Mouse (Mus musculus): ENCODE measurements at regions not wholly inside any gene's neighbourhood (a gene's known extent, or its start where the extent isn't known, plus 50 kb on each side); places are given as distances from the start of the nearest gene placed in this dataset.

DNA sequence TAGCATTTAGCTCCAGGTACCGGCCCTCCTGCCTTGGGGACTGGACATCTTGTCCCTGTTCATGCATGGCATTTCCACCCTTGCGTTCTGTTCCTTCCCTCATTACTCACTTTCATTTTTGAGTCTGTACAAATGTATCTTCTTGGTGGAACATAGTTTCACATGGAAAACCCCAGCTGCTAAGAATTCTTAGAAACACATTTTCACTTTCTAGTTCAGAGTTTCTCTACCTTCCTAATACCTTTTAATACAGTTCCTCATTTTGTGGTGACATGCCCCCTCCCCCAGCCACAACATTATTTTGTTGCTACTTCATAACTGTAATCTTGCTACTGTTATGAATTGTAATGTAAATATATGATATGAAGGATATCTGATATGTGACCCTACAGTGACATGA lies 169.9 kb downstream of the Cemip2 start:
- peaks cover 0 to 2% of the 10 kb centered on the region in 2 experiments; a peak in 1 of 4 replicates for H3K4me1 ChIP-seq (ENCODE audit: control insufficient read depth in 1 of 2, insufficient read depth in 2 of 2, low read length in 2 of 2)
- H3K9ac ChIP-seq (ENCODE audit: control insufficient read depth, low read depth, low read length, poor library complexity, severe bottlenecking) = no peak overlapping the region
- TF ChIP-seq E2F4 (IDR thresholded peaks at IDR 0.05; ENCODE audit: borderline replicate concordance, low read depth, low read length) = no peak
- TF ChIP-seq ZKSCAN1 (IDR thresholded peaks at IDR 0.05; ENCODE audit: low read depth, low read length) = no peak
- TF ChIP-seq SIN3A (IDR thresholded peaks at IDR 0.05; ENCODE audit: low read length) = no peak
- no peak for TF ChIP-seq ELF1 (IDR thresholded peaks at IDR 0.05; ENCODE audit: low read depth, low read length)
- H3K36me3 ChIP-seq (ENCODE audit: control insufficient read depth in 1 of 2, insufficient read depth in 2 of 2, low read length in 2 of 2) = no peaks in the 10 kb centered on the region
- H3K9me3 ChIP-seq (replicated peaks; ENCODE audit: insufficient read depth, low read length) = no peaks in the 10 kb centered on the region
- DNase-seq (ENCODE audit: low read depth, low spot score) = no peak
- H3K79me2 ChIP-seq (ENCODE audit: control insufficient read depth, insufficient read depth, low read length, poor library complexity) = no peaks in the 10 kb centered on the region
- H3K4me3 ChIP-seq (ENCODE audit: control insufficient read depth in 1 of 2, insufficient read depth in 1 of 2, low read depth in 2 of 2, low read length in 2 of 2) = no peak overlapping the region
- no peaks in the 10 kb centered on the region for H3K27me3 ChIP-seq (ENCODE audit: control insufficient read depth in 1 of 2, insufficient read depth in 2 of 2, low read length in 2 of 2)
- H3K27ac ChIP-seq (ENCODE audit: control insufficient read depth, low read depth, low read length) = no peak overlapping the region

GRCm38 (mm10) chr19:21962635-21963034 lies 176.2 kb upstream of the Trpm3 start:
- no peak for DNase-seq (ENCODE audit: low read depth, low spot score)
- no peak overlapping the region for H3K27ac ChIP-seq (ENCODE audit: control insufficient read depth, low read depth, low read length)

GRCm38 (mm10) chr19:21989857-21990256 lies 149.0 kb upstream of the Trpm3 start:
- no peak for DNase-seq (ENCODE audit: low read depth, low spot score)
- no peak overlapping the region for H3K9ac ChIP-seq (ENCODE audit: control insufficient read depth, low read depth, low read length, poor library complexity, severe bottlenecking)
- no peaks in the 10 kb centered on the region for H3K9me3 ChIP-seq (replicated peaks; ENCODE audit: insufficient read depth, low read length)
- H3K4me3 ChIP-seq (ENCODE audit: control insufficient read depth in 1 of 2, insufficient read depth in 1 of 2, low read depth in 2 of 2, low read length in 2 of 2) = no peak overlapping the region
- no peaks in the 10 kb centered on the region for H3K36me3 ChIP-seq (ENCODE audit: control insufficient read depth in 1 of 2, insufficient read depth in 2 of 2, low read length in 2 of 2)
- H3K79me2 ChIP-seq (ENCODE audit: control insufficient read depth, insufficient read depth, low read length, poor library complexity) = no peaks in the 10 kb centered on the region
- H3K27me3 ChIP-seq (ENCODE audit: control insufficient read depth in 1 of 2, insufficient read depth in 2 of 2, low read length in 2 of 2) = no peaks in the 10 kb centered on the region
- peaks cover 0 to 3% of the 10 kb centered on the region in 2 experiments; a peak in 1 of 4 replicates for H3K4me1 ChIP-seq (ENCODE audit: control insufficient read depth in 1 of 2, insufficient read depth in 2 of 2, low read length in 2 of 2)
- H3K27ac ChIP-seq (ENCODE audit: control insufficient read depth, low read depth, low read length) = no peak overlapping the region
- TF ChIP-seq GATA1 (IDR thresholded peaks at IDR 0.05; ENCODE audit: low read depth, low read length) (no peak), POLR2AphosphoS5 (IDR thresholded peaks at IDR 0.05; ENCODE audit: borderline replicate concordance, low read depth, low read length) (no peak), ZNF384 (IDR thresholded peaks at IDR 0.05; ENCODE audit: low read depth, low read length) (no peak), USF2 (IDR thresholded peaks at IDR 0.05; ENCODE audit: borderline replicate concordance in 1 of 2, insufficient read depth in 1 of 2, low read depth in 1 of 2, low read length in 2 of 2) (no peak), MAZ (IDR thresholded peaks at IDR 0.05; ENCODE audit: low read depth, low read length) (no peak), TAL1 (IDR thresholded peaks at IDR 0.05; ENCODE audit: low read length) (no peak), CHD2 (IDR thresholded peaks at IDR 0.05; ENCODE audit: low read length) (no peak), CTCF (IDR thresholded peaks at IDR 0.05 in 2 of 3, conservative IDR thresholded peaks at IDR 0.05 in 1 of 3; ENCODE audit: control insufficient read depth in 1 of 3, insufficient read depth in 1 of 3, low read depth in 2 of 3, low read length in 3 of 3, poor library complexity in 1 of 3, severe bottlenecking in 1 of 3) (no peak), ELF1 (IDR thresholded peaks at IDR 0.05; ENCODE audit: low read depth, low read length) (no peak), TBP (IDR thresholded peaks at IDR 0.05; ENCODE audit: low read depth, low read length) (no peak), GABPA (IDR thresholded peaks at IDR 0.05; ENCODE audit: low read depth, low read length) (no peak), MYC (IDR thresholded peaks at IDR 0.05; ENCODE audit: low read depth, low read length) (no peak), POLR2A (IDR thresholded peaks at IDR 0.05; ENCODE audit: control insufficient read depth in 1 of 2, insufficient read depth in 1 of 2, low read depth in 1 of 2, low read length in 2 of 2, poor library complexity in 1 of 2) (no peak), NELFE (IDR thresholded peaks at IDR 0.05; ENCODE audit: low read depth, low read length) (no peak), SIN3A (IDR thresholded peaks at IDR 0.05; ENCODE audit: low read length) (no peak), ZMIZ1 (IDR thresholded peaks at IDR 0.05; ENCODE audit: low read depth, low read length) (no peak), MAFK (IDR thresholded peaks at IDR 0.05; ENCODE audit: borderline replicate concordance, low read depth, low read length) (no peak), E2F4 (IDR thresholded peaks at IDR 0.05; ENCODE audit: borderline replicate concordance, low read depth, low read length) (no peak), MXI1 (IDR thresholded peaks at IDR 0.05; ENCODE audit: low read depth, low read length) (no peak)

More at GRCm38 (mm10) chr19:21962635-21963034, 176.2 kb upstream of the Trpm3 start:
- no peaks in the 10 kb centered on the region for H3K36me3 ChIP-seq (ENCODE audit: control insufficient read depth in 1 of 2, insufficient read depth in 2 of 2, low read length in 2 of 2)
- H3K4me1 ChIP-seq (ENCODE audit: control insufficient read depth in 1 of 2, insufficient read depth in 2 of 2, low read length in 2 of 2) = no peaks in the 10 kb centered on the region
- H3K27me3 ChIP-seq (ENCODE audit: control insufficient read depth in 1 of 2, insufficient read depth in 2 of 2, low read length in 2 of 2) = no peaks in the 10 kb centered on the region
- no peaks in the 10 kb centered on the region for H3K79me2 ChIP-seq (ENCODE audit: control insufficient read depth, insufficient read depth, low read length, poor library complexity)
- TF ChIP-seq ZMIZ1 (IDR thresholded peaks at IDR 0.05; ENCODE audit: low read depth, low read length) = no peak
- no peak for TF ChIP-seq GABPA (IDR thresholded peaks at IDR 0.05; ENCODE audit: low read depth, low read length)
- TF ChIP-seq ZKSCAN1 (IDR thresholded peaks at IDR 0.05; ENCODE audit: low read depth, low read length) = no peak
- TF ChIP-seq CTCF (IDR thresholded peaks at IDR 0.05 in 2 of 3, conservative IDR thresholded peaks at IDR 0.05 in 1 of 3; ENCODE audit: control insufficient read depth in 1 of 3, insufficient read depth in 1 of 3, low read depth in 2 of 3, low read length in 3 of 3, poor library complexity in 1 of 3, severe bottlenecking in 1 of 3) = no peak
- no peak for TF ChIP-seq MXI1 (IDR thresholded peaks at IDR 0.05; ENCODE audit: low read depth, low read length)
- TF ChIP-seq RAD21 (IDR thresholded peaks at IDR 0.05; ENCODE audit: low read depth, low read length) = no peak
- TF ChIP-seq ELF1 (IDR thresholded peaks at IDR 0.05; ENCODE audit: low read depth, low read length) = no peak
- no peak for TF ChIP-seq POLR2AphosphoS2 (IDR thresholded peaks at IDR 0.05; ENCODE audit: low read length)
- TF ChIP-seq EP300 (IDR thresholded peaks at IDR 0.05; ENCODE audit: low read depth in 1 of 2, low read length in 2 of 2) = no peak
- TF ChIP-seq NELFE (IDR thresholded peaks at IDR 0.05; ENCODE audit: low read depth, low read length) = no peak
- no peak for TF ChIP-seq HCFC1 (IDR thresholded peaks at IDR 0.05; ENCODE audit: low read depth, low read length)
- no peak for TF ChIP-seq POLR2A (IDR thresholded peaks at IDR 0.05; ENCODE audit: control insufficient read depth in 1 of 2, insufficient read depth in 1 of 2, low read depth in 1 of 2, low read length in 2 of 2, poor library complexity in 1 of 2)
- TF ChIP-seq NRF1 (IDR thresholded peaks at IDR 0.05; ENCODE audit: insufficient read depth, low read depth, low read length, poor library complexity, severe bottlenecking) = no peak
- TF ChIP-seq MEF2A (IDR thresholded peaks at IDR 0.05; ENCODE audit: extremely low read depth, insufficient replicate concordance, low read depth, low read length, poor library complexity, severe bottlenecking) = no peak
- TF ChIP-seq MYC (IDR thresholded peaks at IDR 0.05; ENCODE audit: low read depth, low read length) = no peak
- no peak for TF ChIP-seq GATA1 (IDR thresholded peaks at IDR 0.05; ENCODE audit: low read depth, low read length)
- TF ChIP-seq MAZ (IDR thresholded peaks at IDR 0.05; ENCODE audit: low read depth, low read length) = no peak
- TF ChIP-seq ZNF384 (IDR thresholded peaks at IDR 0.05; ENCODE audit: low read depth, low read length) = no peak
- H3K9ac ChIP-seq (ENCODE audit: control insufficient read depth, low read depth, low read length, poor library complexity, severe bottlenecking) = no peak overlapping the region
- H3K4me3 ChIP-seq (ENCODE audit: control insufficient read depth in 1 of 2, insufficient read depth in 1 of 2, low read depth in 2 of 2, low read length in 2 of 2) = no peak overlapping the region
- no peaks in the 10 kb centered on the region for H3K9me3 ChIP-seq (replicated peaks; ENCODE audit: insufficient read depth, low read length)

Measured in MEL (cell line).